Mouse (Mus musculus) ES-Bruce4 (cell line): ENCODE measurements around the gene Myo10.

Source experiments
- CTCF ChIP-seq: IDR thresholded peaks from one replicate; pipeline ENCODE4 v1.8.1; 2011; ENCODE audit warnings: low read depth, low read length
- EP300 ChIP-seq: IDR thresholded peaks from 2 replicates; pipeline ENCODE4 v1.6.1; 2011; ENCODE audit warnings: low read depth, low read length; ENCODE audit not compliant: insufficient read depth
- POLR2A ChIP-seq: IDR thresholded peaks from one replicate; pipeline ENCODE4 v1.8.1; 2011; ENCODE audit warnings: low read length; ENCODE audit not compliant: insufficient read depth

GRCm38 (mm10) chr15:25724549-25724948, 102.2 kb downstream of the Myo10 start:
- TF ChIP-seq CTCF, result no peak
- no peak for TF ChIP-seq POLR2A
- peak; percentile 93 for TF ChIP-seq EP300
